Mouse (Mus musculus) heart, embryonic 11.5 days (tissue): Measurements from ENCODE around the gene Dnajc1. TPM values are rescaled to one million over a fixed set of nuclear protein-coding genes. Genes with fewer than 3 reads are reported as not detected.

Experiments used
- ATAC-seq: fragments of 200-750 bp; cut with Nextera tagmentation; replicated peaks from 2 replicates; pipeline ENCODE4 v1.8.0; 2017; ENCODE audit warnings: moderate library complexity; ENCODE audit not compliant: insufficient number of reproducible peaks, low FRiP score, low TSS enrichment
- H3K27ac ChIP-seq: fragments of 300-500 bp; sonication (generic); 2 replicates; pipeline ENCODE4 v1.5.1; 2014; ENCODE audit warnings: mild to moderate bottlenecking, low read depth, low read length
- H3K27me3 ChIP-seq: fragments of 300-500 bp; sonication (generic); 2 replicates; pipeline ENCODE4 v1.6.1; 2014; ENCODE audit warnings: mild to moderate bottlenecking, low read length, mixed read lengths; ENCODE audit not compliant: control insufficient read depth, insufficient read depth
- H3K36me3 ChIP-seq: fragments of 300-500 bp; sonication (generic); 2 replicates; pipeline ENCODE4 v1.6.1; 2014; ENCODE audit warnings: mild to moderate bottlenecking, low read length, moderate library complexity, mixed read lengths; ENCODE audit not compliant: control insufficient read depth, insufficient read depth
- H3K4me1 ChIP-seq: fragments of 300-500 bp; sonication (generic); 2 replicates; pipeline ENCODE4 v1.6.1; 2014; ENCODE audit warnings: low read length; ENCODE audit not compliant: control insufficient read depth, insufficient read depth
- H3K4me2 ChIP-seq: fragments of 300-500 bp; sonication (generic); 2 replicates; pipeline ENCODE4 v1.6.1; 2014; ENCODE audit warnings: mild to moderate bottlenecking, moderate library complexity
- H3K4me3 ChIP-seq: fragments of 300-500 bp; sonication (generic); 2 replicates; pipeline ENCODE4 v1.5.1; 2014; ENCODE audit warnings: low read depth, low read length
- H3K9ac ChIP-seq: fragments of 300-500 bp; sonication (generic); 2 replicates; pipeline ENCODE4 v1.6.1; 2014; ENCODE audit warnings: mild to moderate bottlenecking, low read depth, low read length, moderate library complexity
- H3K9me3 ChIP-seq: fragments of 300-500 bp; sonication (generic); replicated peaks from 2 replicates; pipeline ENCODE4 v1.6.1; 2016; ENCODE audit warnings: low read length; ENCODE audit not compliant: control insufficient read depth
- WGBS: fragments of 180-500 bp; shearing (Covaris S2); extraction: QIAGEN DNeasy Blood & Tissue Kit; methylation state at CpG from one replicate; pipeline ENCODE4 v1.1.7; 2014; ENCODE audit not compliant: insufficient replicate concordance; 5-methylcytosine and 5-hydroxymethylcytosine counted together
- polyA plus RNA-seq: library from polyadenylated mRNA; unstranded; fragments of >200 nt; fragmentation: Nextera tagmentation; extraction: Ambion mirVana; gene quantifications from 2 replicates; pipeline ENCODE4 v1.2.1, GENCODE M21; 2014

The Dnajc1 gene
- polyA plus RNA-seq, 1 experiment from 2014 or later = 22.5 TPM

GRCm38 (mm10) chr2:18372400-18373182 is 20.0 kb downstream of the Dnajc1 start:
- Histone ChIP-seq H3K27me3 (no peaks in the 10 kb centered on the region), H3K9me3 (no peaks in the 10 kb centered on the region), H3K4me1 (peaks cover 10% of the 10 kb centered on the region), H3K4me2 (no peak overlapping the region; the same call in 1 of the 2 replicates), H3K4me3 (no peak overlapping the region), H3K36me3 (no peaks in the 10 kb centered on the region), H3K9ac (no peak overlapping the region), H3K27ac (no peak overlapping the region)
- WGBS = 39% methylated on average over 11 of the region's 11 CpGs
- ATAC-seq = no peak

- no peak for ATAC-seq
- H3K4me2 ChIP-seq = no peak overlapping the region
- no peaks in the 10 kb centered on the region for H3K36me3 ChIP-seq
- no peak overlapping the region for H3K9ac ChIP-seq
- no peak overlapping the region for H3K4me3 ChIP-seq
- no peaks in the 10 kb centered on the region for H3K9me3 ChIP-seq
- H3K27ac ChIP-seq = no peak overlapping the region
- 56% methylated on average over 4 of the region's 4 CpGs for WGBS
- H3K4me1 ChIP-seq = peaks cover 10% of the 10 kb centered on the region
- no peaks in the 10 kb centered on the region for H3K27me3 ChIP-seq
Observed at GRCm38 (mm10) chr2:18370794-18371498, 21.7 kb downstream of the Dnajc1 start.

- 95% methylated on average over 1 of the region's 1 CpGs for WGBS
- Histone ChIP-seq H3K27me3 (no peaks in the 10 kb centered on the region), H3K4me3 (no peak overlapping the region), H3K4me1 (no peaks in the 10 kb centered on the region), H3K9me3 (no peaks in the 10 kb centered on the region; the same call in 1 of the 2 replicates), H3K4me2 (no peak overlapping the region), H3K9ac (no peak overlapping the region), H3K36me3 (peaks cover 3% of the 10 kb centered on the region; the same call in 1 of the 2 replicates), H3K27ac (no peak overlapping the region)
- no peak for ATAC-seq
Observed at GRCm38 (mm10) chr2:18364402-18364801, 28.2 kb downstream of the Dnajc1 start.

- no peaks in the 10 kb centered on the region for H3K27me3 ChIP-seq
- H3K4me3 ChIP-seq = no peak overlapping the region
- H3K4me2 ChIP-seq = no peak overlapping the region
- H3K4me1 ChIP-seq = no peaks in the 10 kb centered on the region
- H3K36me3 ChIP-seq = no peaks in the 10 kb centered on the region
- H3K27ac ChIP-seq = no peak overlapping the region
- no peaks in the 10 kb centered on the region for H3K9me3 ChIP-seq
- H3K9ac ChIP-seq = no peak overlapping the region
- no peak for ATAC-seq
Observed at GRCm38 (mm10) chr2:18355293-18355692, 37.3 kb downstream of the Dnajc1 start.

GRCm38 (mm10) chr2:18352620-18353019 is 40.0 kb downstream of the Dnajc1 start:
- Histone ChIP-seq H3K4me1 (no peaks in the 10 kb centered on the region), H3K9ac (no peak overlapping the region), H3K4me2 (no peak overlapping the region), H3K36me3 (no peaks in the 10 kb centered on the region), H3K4me3 (no peak overlapping the region), H3K27me3 (no peaks in the 10 kb centered on the region), H3K9me3 (no peaks in the 10 kb centered on the region), H3K27ac (no peak overlapping the region)
- 79% methylated on average over 2 of the region's 2 CpGs for WGBS
- no peak for ATAC-seq

GRCm38 (mm10) chr2:18343464-18343863 is 49.2 kb downstream of the Dnajc1 start:
- 72% methylated on average over 2 of the region's 2 CpGs for WGBS
- Histone ChIP-seq H3K4me3 (no peak overlapping the region), H3K9ac (no peak overlapping the region), H3K4me2 (no peak overlapping the region), H3K9me3 (no peaks in the 10 kb centered on the region), H3K36me3 (no peaks in the 10 kb centered on the region), H3K27ac (no peak overlapping the region), H3K4me1 (no peaks in the 10 kb centered on the region), H3K27me3 (no peaks in the 10 kb centered on the region)
- no peak for ATAC-seq

GRCm38 (mm10) chr2:18318671-18319070 is 74.0 kb downstream of the Dnajc1 start:
- ATAC-seq = no peak
- WGBS = 78% methylated on average over 2 of the region's 2 CpGs
- H3K4me2 ChIP-seq = no peak overlapping the region

GRCm38 (mm10) chr2:18317503-18318281 is 74.9 kb downstream of the Dnajc1 start:
- ATAC-seq = no peak
- WGBS = 79% methylated on average over 7 of the region's 7 CpGs
- H3K36me3 ChIP-seq = no peaks in the 10 kb centered on the region
- H3K4me1 ChIP-seq = peaks cover 2% of the 10 kb centered on the region; the same call in 1 of the 2 replicates
- no peak overlapping the region for H3K4me3 ChIP-seq
- 0 out of 2 replicates have a peak, but pooled peaks cover 2% of the 10 kb centered on the region for H3K9me3 ChIP-seq
- H3K27me3 ChIP-seq = no peaks in the 10 kb centered on the region
- H3K4me2 ChIP-seq = no peak overlapping the region
- H3K27ac ChIP-seq = no peak overlapping the region
- no peak overlapping the region for H3K9ac ChIP-seq

More at GRCm38 (mm10) chr2:18318671-18319070, 74.0 kb downstream of the Dnajc1 start:
- Histone ChIP-seq H3K4me3 (no peak overlapping the region), H3K36me3 (no peaks in the 10 kb centered on the region), H3K9me3 (0 out of 2 replicates have a peak, but pooled peaks cover 2% of the 10 kb centered on the region), H3K4me1 (peaks cover 2% of the 10 kb centered on the region; the same call in 1 of the 2 replicates), H3K27ac (no peak overlapping the region), H3K9ac (no peak overlapping the region), H3K27me3 (no peaks in the 10 kb centered on the region)
